Mouse (Mus musculus) spleen, postnatal 10 days (tissue): ENCODE results near the gene Atp5s.

ENCODE experiments used
- DNase-seq, 2 experiments: peaks; one replicate each; pipeline ENCODE4 v3.0.0; 2021 to 2022; ENCODE audit warnings: low spot score in 2 of 2

Atp5s gene

DNA sequence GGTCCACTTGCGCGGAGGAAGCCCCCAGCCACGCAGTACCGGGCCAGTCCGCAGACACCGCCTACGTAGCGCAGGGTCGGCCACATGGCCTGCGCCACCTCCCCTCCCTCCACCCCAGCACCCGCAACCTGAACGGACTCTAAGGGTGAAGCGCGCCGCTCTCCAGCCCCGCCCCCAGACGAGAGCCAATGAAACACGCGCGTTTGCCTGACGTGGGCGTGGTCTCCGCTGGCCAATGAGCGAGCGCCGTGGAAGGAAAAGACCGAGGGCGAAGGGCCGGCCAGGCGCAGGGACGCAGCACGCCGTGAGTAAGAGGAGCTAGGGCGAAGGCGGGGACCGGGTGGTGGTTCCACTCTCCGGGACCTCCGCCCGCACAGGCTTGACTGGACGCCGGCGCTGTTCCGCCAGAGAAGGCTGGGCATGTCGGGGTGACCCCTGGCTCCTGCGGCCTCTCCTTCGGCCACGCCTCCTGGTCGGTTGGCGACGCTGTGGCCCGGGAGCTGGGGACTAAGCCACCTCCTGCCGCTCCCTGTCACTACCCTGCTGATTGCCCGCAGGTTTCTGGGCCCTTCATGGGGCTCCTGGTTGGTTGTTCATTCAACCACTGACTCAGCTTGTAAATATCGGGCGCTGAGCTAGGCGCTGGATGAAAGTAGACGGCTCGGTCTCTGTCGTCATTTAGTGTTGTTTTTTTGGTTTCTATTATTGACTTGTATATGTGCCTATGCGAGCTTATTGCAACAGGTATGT is at the start of gene Atp5s, which contains the start of gene L2hgdh:
Gene Atp5s, plus strand, starts transcription at position 240 of the 750 bp plus-strand sequence.
Gene L2hgdh, minus strand, starts transcription at position 163 of the 750 bp plus-strand sequence.
- DNase-seq, result peak; percentile 96 to 99

DNA sequence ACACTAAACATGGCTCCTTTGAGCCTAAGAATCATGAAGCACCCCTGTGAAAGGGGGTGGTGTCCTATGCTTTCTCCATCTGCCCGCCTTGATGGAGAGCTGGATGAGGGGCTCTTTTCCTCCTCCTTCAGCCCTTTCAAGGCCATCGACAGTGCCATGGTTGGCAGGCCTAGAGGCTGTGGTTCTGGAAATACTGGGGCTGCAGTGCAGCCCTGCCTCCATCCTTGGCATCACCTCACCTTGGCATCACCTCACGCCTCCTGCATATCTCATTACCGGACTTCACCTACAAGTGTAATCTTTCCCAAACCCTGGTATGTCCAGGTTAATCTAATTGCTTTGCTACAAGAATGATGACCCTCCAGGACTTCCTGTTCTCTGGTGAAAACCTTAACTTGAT is 48.6 kb upstream of the Atp5s start:
- DNase-seq, result no peak

DNA sequence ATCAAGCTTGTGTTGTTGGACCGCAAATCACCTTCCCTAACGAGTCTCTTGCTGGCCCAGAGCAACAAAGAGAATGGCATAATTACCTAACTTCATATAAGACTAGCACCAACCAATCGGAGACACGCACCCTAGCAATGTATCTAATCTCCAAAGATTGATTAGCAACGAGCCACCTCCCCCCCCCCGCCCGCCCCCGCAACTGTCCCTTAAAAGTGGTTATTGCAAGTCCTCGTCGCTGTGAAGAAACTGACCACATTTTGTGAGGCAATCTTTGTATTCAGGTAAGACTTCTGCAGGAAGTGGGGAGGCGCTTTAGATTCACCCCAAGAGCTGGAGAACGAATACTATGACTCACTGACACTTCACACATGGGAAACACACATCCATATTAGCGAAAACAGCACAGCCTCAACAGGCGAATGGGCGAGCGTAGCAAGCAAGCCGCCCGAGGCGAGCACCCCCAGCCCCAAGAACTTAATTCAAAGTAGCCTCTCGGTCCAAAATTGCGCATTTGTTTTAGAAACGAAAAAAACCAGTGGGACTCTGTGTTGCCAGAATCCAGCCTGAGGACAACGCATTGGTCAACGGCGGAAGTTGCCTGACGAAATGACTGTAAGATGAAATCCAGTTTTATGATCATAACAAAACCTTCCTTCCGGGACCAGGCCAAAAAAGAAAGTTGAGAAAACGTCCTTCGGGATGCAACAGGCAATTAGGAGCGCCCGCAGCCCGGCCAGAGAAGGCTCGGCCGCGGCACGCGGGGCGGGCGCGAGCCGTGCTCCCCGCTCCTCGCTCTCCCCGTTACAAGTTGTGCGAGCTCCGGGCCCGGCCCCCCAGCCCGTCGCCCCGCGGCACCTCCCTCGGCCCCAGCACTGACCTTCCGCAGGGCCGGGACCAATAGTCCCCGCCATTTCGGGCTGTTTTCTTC is 43.9 kb upstream of the Atp5s start:
- DNase-seq, result peak; percentile 61 to 76

DNA sequence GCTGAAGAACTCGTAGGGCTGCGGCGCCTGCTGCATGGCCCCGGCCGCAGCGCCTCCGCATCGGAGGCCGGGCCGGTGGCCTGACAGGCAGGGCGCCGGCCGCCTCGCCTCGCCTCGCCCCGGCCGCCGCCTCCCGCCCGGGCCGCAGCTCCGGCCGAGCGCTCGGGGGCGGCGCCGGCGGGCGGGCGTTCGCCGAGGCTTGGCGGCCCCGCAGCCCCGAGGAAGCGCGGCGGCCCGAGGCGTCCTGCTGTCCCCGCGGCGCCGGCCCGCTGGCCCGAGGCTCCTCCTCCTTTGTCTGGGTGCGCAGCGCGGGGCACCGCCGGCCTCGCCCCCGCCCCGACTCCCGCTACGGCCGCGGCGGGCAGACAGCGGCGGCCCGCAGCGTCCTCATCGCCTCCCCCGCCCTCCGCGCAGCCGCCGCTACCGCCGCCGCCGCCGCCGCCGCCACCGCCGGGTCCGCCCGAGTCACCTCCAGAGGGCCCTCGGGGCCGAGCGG is 43.1 kb upstream of the Atp5s start, which contains the start of gene Sos2:
Gene Sos2, minus strand, starts transcription at position 287 of the 496 bp plus-strand sequence.
- peak in 1 of 2 experiments; percentile 72 for DNase-seq

DNA sequence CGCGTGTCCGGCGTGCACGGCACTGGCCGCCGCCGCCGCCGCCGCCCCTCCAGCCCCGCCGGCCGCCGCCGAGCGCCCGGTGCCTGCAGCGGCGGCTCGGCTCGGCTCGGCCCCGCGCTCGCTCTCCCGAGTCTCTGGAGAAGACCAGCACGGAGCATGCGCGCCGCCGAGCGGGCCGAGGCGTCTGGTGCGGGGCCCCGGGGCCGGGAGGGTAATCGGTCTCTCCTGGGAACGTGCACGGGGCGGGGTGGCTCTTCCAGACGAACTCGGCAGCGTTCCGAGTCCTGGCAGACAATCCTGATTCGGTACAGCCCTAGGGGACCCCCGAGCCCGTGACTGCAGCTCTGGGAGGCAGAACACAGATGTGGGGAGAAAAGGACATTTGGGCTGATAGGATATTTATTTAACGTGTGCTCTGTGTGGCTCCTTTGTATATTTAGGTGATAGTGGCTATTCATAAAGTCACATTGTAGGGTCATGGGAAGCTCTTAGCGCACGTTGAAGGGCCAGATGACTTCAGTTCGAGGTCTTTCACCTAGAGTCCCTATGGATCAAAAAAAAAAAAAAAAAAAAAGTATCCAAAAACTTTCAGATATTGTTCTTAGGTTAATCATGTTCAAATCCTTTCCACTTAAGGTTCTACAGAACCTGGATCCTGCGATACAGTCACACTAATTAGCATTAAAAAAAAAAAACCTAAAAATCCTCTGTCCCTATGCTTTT is 42.5 kb upstream of the Atp5s start:
- DNase-seq, result peak; percentile 79 to 88

DNA sequence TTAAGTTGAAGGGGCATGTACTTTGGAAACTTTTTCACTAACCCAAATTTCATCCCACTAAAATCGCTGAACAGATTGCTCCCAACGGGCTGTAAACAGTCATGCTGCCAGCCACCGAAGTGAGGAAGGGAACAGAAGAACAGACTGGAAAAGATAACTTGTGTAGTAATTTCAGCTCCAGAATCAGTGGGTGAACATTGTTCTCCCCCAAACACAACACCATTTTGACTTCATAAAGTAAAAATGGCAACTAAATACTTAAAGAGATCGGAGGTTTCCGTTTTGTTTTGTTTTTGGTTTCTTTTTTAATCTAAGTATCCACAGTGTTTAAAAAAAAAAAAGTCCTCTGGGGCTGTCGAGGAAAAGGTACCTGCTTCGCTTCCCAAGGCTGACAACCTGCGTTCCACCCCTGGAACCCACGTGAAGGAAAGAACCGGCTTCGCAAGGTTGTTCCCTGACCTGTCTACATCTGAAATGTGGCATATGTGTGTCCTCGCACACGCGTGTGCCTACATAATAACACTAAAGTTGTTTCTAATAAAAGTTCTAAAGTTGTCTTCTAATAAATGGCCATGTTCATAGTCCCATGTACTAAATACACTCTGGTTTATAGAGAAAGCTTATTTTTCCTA is 41.8 kb upstream of the Atp5s start:
- DNase-seq, result peak; percentile 21 to 31

DNA sequence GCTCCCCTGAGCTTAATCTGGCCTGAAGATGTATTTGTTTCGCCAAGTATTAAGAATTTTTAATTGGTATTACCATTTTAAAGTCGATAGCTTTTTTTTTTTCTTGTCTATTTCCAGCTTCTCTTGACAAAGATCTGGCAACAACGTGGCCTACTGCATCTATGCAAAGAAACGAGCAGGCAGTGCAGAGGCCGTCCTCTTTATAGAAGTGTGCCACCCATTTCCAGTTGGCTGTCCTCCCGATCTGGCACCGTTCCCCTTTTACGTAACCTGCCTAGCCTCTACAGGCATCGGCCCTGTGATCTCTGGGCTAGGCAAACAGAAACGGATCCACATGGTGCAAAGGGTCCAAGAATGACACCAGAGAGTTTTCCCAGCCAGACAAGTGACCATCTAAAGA is 41.2 kb upstream of the Atp5s start:
- peak; percentile 53 to 84 for DNase-seq

DNA sequence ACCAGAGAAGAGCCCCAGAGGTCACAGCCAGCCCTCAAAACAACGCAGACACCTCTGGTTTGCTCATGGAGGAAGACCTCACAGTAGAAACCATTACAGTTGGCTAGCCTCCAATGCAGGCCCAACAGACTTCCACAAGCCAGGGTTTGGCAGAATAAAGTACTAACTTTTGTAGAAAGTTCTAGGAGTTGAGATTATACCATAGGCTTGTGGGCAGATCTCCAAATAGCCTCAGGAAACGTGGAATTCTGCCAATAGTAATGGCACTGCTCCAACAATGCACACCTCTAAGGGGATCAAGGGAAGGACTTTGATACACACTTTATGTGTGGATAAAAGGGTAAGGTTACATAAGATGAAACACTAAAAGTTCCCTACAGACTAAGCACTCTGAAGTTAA is 36.4 kb upstream of the Atp5s start:
- DNase-seq, result no peak

DNA sequence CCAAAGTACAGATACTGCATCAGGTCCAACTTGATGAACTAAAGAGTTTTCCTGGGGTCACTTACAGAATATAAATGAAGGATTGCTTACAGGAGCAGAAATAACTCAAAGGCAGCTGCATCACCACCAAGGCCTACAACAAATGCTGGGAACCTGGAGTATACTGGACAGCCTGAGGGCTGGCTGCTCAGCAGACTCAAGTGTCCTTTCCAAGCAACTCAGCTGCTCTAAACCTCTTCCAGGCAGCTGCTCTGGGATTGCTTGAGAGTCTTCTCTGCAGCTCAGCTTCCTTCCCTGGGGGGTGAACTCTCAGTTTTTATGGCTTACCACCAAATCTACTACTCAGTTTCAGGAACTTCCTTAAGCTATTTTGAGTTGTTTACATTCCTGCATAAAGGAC is 35.7 kb upstream of the Atp5s start:
- DNase-seq, result no peak

DNA sequence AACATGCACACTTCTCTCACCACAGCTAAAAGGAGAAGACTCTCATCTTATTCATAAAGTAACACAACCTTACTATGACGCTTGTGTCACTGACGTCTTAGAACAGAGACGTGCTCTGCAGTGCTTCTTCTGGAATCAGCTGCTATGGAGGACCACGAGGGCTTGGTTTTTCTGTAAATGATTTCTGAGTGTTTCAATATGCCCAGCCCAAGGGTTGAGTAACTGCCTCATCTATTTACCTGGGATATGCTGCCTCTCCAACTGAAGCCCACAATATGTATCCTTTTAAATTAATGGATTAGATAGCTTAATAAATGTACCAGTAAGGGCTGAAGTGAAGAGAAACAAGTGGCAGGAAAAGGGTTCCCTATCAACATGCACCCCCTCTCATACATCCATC is 34.0 kb upstream of the Atp5s start:
- no peak for DNase-seq

DNA sequence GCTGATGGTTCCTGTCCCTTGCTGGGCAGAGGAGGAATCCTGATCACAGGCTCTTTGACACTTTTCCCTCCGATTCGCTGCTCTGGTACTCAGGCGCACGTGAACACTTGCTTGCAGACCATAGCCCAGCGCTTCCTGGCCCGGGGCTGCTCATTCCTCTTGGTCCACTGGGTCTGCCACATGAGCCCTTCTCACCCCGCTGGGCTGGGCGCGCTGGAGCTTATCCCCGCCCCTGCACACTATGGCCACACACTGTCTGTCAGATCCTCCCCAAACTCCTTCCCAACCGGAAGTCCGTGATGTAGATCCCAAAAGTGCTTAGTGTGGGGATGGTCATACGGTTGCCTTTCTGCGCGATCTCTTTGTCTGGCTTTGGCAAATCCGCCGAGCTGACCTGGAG is 31.3 kb upstream of the Atp5s start:
- no peak for DNase-seq

DNA sequence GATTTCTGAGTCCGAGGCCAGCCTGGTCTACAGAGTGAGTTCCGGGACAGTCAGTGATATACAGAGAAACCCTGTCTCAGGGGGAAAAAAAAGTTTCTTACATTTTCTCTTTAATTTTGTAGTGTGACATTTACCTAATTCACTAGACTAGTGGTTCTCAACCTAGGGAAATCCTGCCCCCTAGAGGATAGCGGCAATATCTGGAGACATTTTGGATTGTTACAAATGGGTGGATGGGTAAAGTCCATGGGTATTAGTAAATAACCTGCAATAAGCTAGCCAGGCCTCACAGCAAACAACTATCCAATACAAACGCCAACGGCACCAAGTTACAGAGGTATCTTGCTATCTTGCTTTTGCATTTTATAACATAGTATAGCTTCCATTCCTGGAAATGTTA is 28.0 kb upstream of the Atp5s start:
- peak; percentile 28 to 72 for DNase-seq

DNA sequence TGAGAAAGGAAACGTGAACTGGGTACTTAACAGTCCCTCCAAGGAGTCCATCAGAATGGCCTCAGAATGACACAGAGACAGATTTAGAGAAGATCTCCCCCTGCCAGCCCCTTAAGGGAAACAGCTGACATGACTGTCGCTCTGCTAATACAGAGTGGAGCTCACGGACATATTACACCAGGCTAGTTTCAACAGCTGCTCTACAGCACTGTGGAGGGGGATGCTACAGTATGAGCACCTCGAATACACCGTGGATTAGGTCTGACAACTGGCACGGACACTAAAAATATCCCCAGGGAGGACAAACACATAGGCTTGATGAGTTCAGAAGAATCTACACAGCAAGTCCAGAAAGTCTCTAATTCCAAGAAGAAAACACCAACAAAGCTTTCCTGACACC is 26.4 kb upstream of the Atp5s start:
- DNase-seq, result no peak

DNA sequence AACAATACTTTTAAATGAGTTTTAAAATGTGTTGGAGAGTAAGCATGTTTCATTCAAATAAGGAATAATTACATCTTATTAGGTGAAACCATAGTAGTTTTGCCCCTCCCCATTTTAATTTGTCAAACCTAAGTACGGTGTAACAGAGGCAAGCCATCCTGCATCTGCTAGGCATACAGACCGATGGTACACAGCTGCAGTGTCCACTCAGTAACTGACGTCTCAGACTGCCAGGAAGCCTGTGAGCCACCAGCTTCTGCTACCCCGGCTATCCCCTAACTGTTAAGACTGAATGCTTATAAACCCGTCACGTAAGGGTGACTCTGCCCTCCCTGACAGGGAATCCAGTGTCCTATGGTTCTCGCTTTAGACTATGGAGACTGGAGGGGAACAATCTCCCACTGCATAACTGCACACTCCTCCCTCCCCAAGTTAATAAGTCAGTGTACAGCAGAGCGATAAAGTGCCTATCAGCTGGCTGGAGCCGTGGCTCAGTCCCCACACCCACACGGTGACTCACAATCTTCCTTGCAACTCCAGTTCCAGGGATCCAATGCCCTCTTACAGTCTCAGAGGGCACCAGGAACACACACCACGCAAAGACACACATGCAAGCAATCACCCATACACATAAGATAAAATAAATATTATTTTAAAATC is 19.8 kb upstream of the Atp5s start:
- no peak for DNase-seq

DNA sequence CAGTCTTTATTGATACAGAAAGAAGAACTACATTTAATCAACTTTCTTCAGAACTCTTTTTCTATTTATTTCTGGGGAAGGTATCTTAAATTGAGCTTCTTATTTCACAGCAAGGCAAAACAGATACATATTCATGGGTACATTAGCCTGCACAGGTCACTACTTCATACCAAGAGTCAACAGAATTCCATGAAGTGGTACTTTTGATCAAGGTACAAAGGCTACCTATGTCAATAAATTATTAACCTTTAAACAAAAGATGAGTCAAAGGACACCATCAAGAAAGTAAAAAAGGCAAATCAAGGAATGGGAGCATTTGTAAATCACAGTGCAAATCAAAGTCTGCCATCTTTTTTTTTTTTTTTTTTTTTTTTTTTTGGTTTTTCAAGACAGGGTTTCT is 11.1 kb upstream of the Atp5s start:
- DNase-seq, result no peak

DNA sequence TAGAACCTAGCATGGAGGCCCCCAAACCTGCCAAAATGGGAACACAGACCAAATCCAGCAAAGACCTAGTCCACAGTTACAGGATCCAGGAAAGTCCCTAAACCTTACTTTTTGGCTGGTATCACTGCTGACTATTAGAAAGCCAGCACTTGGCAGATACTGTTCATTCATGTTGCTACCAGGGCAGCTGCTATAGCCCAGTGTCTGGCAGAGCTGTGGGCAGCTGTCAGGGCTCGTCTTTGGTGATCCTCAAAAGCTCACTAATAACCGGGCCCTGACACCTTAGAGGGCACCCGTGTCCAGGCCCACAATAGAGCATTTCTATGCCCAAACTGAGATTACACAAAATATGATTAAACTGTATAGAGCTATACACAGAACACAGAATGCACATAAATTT is 1.9 kb upstream of the Atp5s start:
- no peak for DNase-seq

DNA sequence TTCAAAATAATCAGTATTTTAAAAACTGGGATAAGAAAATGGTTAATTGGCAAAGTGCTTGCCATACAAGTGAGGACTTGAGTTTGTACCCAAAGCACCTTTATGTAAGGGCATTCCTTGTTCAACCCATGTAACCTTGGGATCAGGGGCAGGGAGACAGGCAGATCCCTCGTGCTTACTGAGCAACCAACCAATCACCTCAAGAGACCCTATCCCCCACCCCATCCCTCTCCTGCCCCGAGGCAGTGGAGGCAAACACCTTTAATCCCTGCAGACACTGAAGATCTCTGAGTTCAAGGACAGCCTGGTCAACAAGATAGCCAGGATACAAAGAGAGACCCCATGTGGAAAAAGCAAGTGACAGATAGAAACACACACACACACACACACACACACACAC is 1.4 kb upstream of the Atp5s start:
- DNase-seq, result no peak

DNA sequence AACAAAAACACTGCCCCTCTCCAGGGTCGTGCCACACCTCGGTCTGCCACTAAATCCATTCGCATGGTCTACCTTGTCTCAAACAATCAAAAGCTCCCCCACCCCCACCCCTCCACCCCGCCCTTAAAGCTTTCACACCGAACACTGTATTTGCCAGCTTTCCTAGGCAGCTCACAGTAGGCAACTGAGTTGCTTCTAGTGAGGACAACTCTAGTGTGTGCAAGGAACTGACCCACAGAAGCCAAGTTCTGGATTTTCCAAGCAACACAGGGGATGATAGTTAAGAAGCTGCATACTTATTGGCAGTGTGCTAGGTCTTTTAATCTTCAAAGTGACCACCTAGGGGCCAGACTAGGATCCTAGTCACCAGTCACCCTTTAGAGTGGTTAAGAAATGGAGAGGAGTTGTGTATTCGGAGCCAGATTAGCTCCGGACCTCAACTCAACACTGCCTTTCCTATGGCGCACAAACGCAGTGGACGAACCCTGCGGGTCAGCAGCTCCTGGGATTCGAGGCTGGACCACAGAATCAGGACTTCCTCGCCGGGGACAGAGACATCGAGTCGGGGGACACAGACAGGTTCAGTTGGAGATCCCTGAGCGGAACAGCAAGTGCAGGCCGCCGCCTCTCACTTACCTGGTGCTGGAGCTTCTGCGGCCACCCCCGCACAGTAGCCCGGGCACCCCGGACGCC is 586 bp upstream of the Atp5s start:
- DNase-seq, result no peak

DNA sequence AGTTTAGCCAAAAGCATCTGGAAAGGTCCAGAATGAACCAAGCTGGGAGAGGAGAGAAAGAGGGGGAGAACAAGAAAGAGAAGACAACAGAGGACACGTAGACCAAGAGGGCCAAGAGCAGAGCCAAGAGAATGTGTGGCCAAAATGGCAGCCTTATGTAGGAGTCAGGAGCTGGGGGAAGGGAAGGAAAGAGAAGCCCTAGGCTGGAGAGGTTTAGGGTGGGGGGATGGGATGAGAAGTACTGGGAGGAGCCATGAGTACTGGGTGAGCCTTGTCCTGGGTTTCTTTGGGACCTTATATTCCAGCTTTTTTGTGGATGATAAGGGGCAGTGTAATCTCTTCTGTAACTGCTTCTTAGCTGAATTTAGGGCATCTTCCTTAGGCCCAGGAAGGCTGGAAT is 4.5 kb downstream of the Atp5s start:
- no peak for DNase-seq

DNA sequence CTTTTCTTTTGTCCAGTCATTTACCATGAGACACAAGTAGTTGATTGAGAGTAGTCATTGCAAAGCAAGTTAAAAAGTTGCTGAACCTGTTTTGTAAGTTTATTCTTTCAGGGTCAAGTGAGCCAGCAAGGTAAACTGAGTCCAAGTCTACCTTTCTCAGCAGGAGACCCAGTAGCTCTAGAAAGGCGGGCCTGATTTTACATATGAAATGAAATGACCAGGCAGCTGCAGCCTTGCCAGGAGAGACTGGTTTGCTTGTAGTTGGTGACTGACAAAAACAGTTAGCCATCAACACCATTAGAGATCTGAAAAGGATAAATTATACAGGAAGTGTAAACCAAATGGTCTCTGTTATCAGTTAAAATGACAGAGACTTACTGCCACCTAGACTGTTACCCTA is 5.6 kb downstream of the Atp5s start:
- no peak for DNase-seq
